Mouse (Mus musculus) neural tube, embryonic 14.5 days (tissue): Measurements from ENCODE around the gene Stx17. TPM values are rescaled to one million over a fixed set of nuclear protein-coding genes. Genes with fewer than 3 reads are reported as not detected.

Experiments
- ATAC-seq: fragments of 200-750 bp; cut with Nextera tagmentation; 2 replicates; pipeline ENCODE4 v1.8.0; 2017; ENCODE audit warnings: low read depth, mild to moderate bottlenecking, moderate TSS enrichment, moderate library complexity
- H3K27ac ChIP-seq: fragments of 300-500 bp; sonication (generic); 2 replicates; pipeline ENCODE4 v1.5.1; 2014; ENCODE audit warnings: low read depth, mild to moderate bottlenecking, control low read depth, low read length, moderate library complexity, mixed read lengths
- H3K27me3 ChIP-seq: fragments of 300-500 bp; sonication (generic); 2 replicates; pipeline ENCODE4 v1.6.1; 2014; ENCODE audit warnings: low read length; ENCODE audit not compliant: control insufficient read depth, insufficient read depth
- H3K36me3 ChIP-seq: fragments of 300-500 bp; sonication (generic); 2 replicates; pipeline ENCODE4 v1.6.1; 2014; ENCODE audit warnings: low read length, mixed read lengths; ENCODE audit not compliant: control insufficient read depth, insufficient read depth
- H3K4me1 ChIP-seq: fragments of 300-500 bp; sonication (generic); 2 replicates; pipeline ENCODE4 v1.6.1; 2014; ENCODE audit warnings: low read length; ENCODE audit not compliant: control insufficient read depth, insufficient read depth
- H3K4me2 ChIP-seq: fragments of 300-500 bp; sonication (generic); 2 replicates; pipeline ENCODE4 v1.6.1; 2014; ENCODE audit warnings: mild to moderate bottlenecking, low read depth, low read length, control low read depth
- H3K4me3 ChIP-seq: fragments of 300-500 bp; sonication (generic); 2 replicates; pipeline ENCODE4 v1.5.1; 2014; ENCODE audit warnings: low read depth, low read length, control low read depth, mixed read lengths
- H3K9ac ChIP-seq: fragments of 300-500 bp; sonication (generic); replicated peaks from 2 replicates; pipeline ENCODE4 v1.6.1; 2014; ENCODE audit warnings: low read depth, mild to moderate bottlenecking, control low read depth, low read length, mixed read lengths
- H3K9me3 ChIP-seq: fragments of 300-500 bp; sonication (generic); 2 replicates; pipeline ENCODE4 v1.6.1; 2016; ENCODE audit warnings: low read length; ENCODE audit not compliant: control insufficient read depth
- WGBS: fragments of 180-500 bp; shearing (Covaris S2); extraction: QIAGEN DNeasy Blood & Tissue Kit; methylation state at CpG from one replicate; pipeline ENCODE4 v1.1.7; 2014; 5-methylcytosine and 5-hydroxymethylcytosine counted together
- polyA plus RNA-seq: library from polyadenylated mRNA; unstranded; fragments of >200 nt; fragmentation: Nextera tagmentation; extraction: Ambion mirVana; gene quantifications from 2 replicates; pipeline ENCODE4 v1.2.1, GENCODE M21; 2014

Gene Stx17
- polyA plus RNA-seq, 1 experiment from 2014 or later: 31.2 TPM

DNA sequence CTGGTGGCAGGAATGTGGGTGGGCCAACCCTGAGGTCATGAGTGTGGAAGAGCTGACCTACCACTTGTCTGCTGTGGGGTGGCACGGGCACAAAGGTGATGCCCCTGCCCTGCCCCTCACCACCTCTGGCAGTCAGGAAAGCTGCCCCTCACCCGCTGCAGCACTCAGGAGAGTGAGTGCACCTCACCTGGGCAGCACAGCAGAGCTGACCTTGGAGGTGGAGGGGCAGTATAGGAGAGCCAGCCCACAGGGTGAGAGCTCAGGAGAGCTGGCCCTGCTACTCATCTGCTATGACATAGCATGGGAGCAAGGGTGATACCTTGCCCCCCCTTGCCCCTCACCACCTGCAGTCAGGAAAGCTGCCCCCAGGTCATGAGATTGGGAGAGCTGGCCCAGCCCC, 22.7 kb upstream of the Stx17 start:
- no peaks in the 10 kb centered on the region for H3K9me3 ChIP-seq
- H3K27ac ChIP-seq: no peak overlapping the region
- no peak for ATAC-seq
- no peak overlapping the region for H3K4me2 ChIP-seq
- no peaks in the 10 kb centered on the region for H3K4me1 ChIP-seq
- no peaks in the 10 kb centered on the region for H3K27me3 ChIP-seq
- H3K4me3 ChIP-seq: no peak overlapping the region
- 82% methylated on average over 2 of the region's 2 CpGs for WGBS
- H3K9ac ChIP-seq: no peak overlapping the region
- no peaks in the 10 kb centered on the region for H3K36me3 ChIP-seq

DNA sequence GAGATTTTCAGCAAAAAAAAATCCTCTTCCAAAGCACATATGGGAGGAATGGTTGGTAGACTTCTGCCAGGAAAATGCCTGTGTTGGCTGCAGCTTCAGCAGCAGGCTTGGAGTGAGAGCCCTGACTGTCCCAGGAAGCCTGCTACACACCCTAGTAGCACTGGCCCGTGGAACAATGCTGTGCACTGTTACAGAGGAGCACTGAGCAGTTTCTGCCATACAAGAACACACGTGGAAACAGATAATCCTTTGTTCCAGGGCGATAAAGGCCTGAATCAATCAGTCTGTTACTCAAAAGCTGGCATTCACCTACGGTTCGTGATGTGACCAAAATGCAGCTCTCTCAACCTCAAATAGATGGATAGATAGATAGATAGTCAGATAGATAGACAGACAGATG, 19.3 kb upstream of the Stx17 start:
- H3K27ac ChIP-seq: no peak overlapping the region
- H3K4me3 ChIP-seq: no peak overlapping the region
- H3K9ac ChIP-seq: no peak overlapping the region
- H3K36me3 ChIP-seq: no peaks in the 10 kb centered on the region
- ATAC-seq: no peak
- WGBS: 63% methylated on average over 5 of the region's 5 CpGs
- no peaks in the 10 kb centered on the region for H3K4me1 ChIP-seq
- no peaks in the 10 kb centered on the region for H3K9me3 ChIP-seq
- no peaks in the 10 kb centered on the region for H3K27me3 ChIP-seq
- H3K4me2 ChIP-seq: no peak overlapping the region

DNA sequence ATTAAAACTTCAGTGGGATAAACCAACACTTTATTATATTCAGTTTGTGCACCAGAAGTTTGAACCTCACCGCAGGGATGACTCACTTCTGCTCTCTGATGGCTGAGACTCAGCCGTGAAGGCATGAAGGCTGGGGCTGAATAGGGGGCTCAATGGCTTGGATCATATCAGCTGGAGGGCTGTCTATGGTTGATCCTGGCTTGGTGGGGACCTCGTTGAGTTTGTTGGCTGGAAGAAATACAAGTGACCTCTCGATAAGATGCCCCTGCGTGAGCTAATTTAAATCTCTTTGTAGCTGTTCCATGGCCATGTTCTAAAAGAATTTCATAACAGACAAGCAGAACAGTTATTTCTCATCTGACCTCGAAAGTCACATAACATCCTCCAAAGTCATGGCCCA, 17.6 kb upstream of the Stx17 start:
- Histone ChIP-seq H3K9ac (no peak overlapping the region), H3K4me3 (no peak overlapping the region), H3K27me3 (no peaks in the 10 kb centered on the region), H3K9me3 (no peaks in the 10 kb centered on the region), H3K36me3 (no peaks in the 10 kb centered on the region), H3K4me2 (no peak overlapping the region), H3K27ac (no peak overlapping the region), H3K4me1 (no peaks in the 10 kb centered on the region)
- WGBS: 89% methylated on average over 6 of the region's 6 CpGs
- no peak for ATAC-seq

DNA sequence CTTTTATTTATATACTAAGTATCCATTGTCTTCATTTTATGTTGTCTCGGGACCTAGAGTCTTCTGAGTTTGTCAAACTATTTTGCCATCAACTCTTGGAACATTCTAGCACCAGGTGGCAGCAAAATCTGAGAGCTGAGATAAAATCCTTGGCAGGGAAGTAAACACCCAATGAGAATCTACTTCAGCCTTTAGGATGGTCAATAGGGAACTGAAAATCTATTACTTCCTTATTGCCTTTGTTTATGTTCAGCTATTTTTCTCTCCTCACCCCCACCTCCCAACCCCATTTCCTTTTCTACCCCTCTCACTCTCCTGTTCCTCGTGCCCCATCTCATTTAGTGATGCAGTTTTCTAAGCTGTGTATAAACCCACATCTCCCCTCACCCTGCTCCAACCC, 16.1 kb upstream of the Stx17 start:
- Histone ChIP-seq H3K4me2 (no peak overlapping the region), H3K4me1 (no peaks in the 10 kb centered on the region), H3K4me3 (no peak overlapping the region), H3K36me3 (no peaks in the 10 kb centered on the region), H3K27me3 (no peaks in the 10 kb centered on the region), H3K9me3 (no peaks in the 10 kb centered on the region), H3K9ac (no peak overlapping the region), H3K27ac (no peak overlapping the region)
- ATAC-seq: no peak
- 72% methylated on average over 2 of the region's 2 CpGs for WGBS

DNA sequence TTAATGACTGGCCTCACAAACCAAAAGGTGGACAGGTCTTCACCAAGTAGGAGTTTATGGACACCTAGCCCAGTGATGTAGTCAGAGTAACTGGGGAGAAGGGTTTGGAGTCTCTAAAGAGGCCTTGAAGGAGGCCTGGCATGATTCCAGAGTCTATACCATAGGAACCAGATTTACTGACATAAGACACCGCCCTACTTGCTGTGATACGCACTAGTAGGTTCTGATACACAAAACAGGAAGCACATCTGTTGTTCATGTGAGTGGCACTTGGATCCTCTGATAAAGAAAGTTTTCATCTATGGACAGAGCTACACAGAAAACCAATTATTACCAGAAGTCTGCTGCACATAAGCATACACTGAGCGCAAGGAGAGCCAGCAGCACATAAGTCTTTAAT, 14.4 kb upstream of the Stx17 start:
- Histone ChIP-seq H3K36me3 (no peaks in the 10 kb centered on the region), H3K9ac (no peak overlapping the region), H3K4me2 (no peak overlapping the region), H3K27me3 (no peaks in the 10 kb centered on the region), H3K4me1 (no peaks in the 10 kb centered on the region), H3K9me3 (no peaks in the 10 kb centered on the region), H3K4me3 (no peak overlapping the region), H3K27ac (no peak overlapping the region)
- WGBS: 89% methylated on average over 3 of the region's 3 CpGs
- no peak for ATAC-seq

DNA sequence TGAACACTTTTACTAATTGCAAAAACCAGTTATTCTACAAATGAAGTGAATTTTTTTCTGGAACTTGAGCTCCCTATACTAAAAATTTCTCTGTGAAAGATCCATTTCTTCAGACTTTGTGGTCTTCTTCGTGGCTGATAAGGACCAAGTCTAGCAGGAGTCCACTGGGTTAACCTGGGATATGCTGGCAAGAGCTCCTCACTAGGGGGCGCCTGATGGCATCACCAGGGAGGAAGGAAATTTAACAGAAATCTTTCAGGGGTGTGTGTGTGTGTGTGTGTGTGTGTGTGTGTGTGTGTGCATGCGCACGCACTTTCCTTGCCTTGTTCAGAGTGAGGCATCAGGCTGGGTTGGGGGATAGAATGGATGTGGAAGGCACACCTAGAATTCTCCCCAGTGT, 8.5 kb upstream of the Stx17 start:
- Histone ChIP-seq H3K9me3 (no peaks in the 10 kb centered on the region), H3K4me1 (no peaks in the 10 kb centered on the region), H3K36me3 (no peaks in the 10 kb centered on the region), H3K27ac (no peak overlapping the region), H3K27me3 (no peaks in the 10 kb centered on the region), H3K9ac (no peak overlapping the region), H3K4me3 (no peak overlapping the region), H3K4me2 (no peak overlapping the region)
- 64% methylated on average over 4 of the region's 4 CpGs for WGBS
- no peak for ATAC-seq

DNA sequence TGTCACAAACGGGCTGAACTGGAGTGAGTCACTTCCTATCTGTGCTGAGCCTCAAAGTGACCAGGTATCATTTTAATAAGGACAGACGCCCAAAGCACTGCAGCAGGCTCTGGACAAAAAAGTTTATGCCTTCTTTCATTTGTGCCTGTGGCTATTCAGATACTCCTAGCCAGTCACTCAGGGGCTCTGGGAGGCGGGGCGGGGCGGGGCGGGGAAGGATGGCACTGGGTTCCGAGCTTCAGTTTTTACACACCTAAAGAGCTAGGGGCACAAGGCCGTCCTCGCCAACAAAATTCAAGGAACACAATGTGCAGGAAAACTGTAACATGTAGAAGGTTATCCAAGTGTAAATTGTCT, 321 bp upstream of the Stx17 start:
- Histone ChIP-seq H3K27me3 (no peaks in the 10 kb centered on the region), H3K36me3 (no peaks in the 10 kb centered on the region), H3K9me3 (no peaks in the 10 kb centered on the region), H3K4me3 (peak overlapping the region; percentile 89), H3K27ac (no peak overlapping the region), H3K4me1 (no peaks in the 10 kb centered on the region), H3K9ac (peak overlapping the region; percentile 88; the same call in 1 of the 2 replicates), H3K4me2 (peak overlapping the region; percentile 67)
- ATAC-seq: peak; percentile 91
- 4% methylated on average over 9 of the region's 9 CpGs for WGBS

DNA sequence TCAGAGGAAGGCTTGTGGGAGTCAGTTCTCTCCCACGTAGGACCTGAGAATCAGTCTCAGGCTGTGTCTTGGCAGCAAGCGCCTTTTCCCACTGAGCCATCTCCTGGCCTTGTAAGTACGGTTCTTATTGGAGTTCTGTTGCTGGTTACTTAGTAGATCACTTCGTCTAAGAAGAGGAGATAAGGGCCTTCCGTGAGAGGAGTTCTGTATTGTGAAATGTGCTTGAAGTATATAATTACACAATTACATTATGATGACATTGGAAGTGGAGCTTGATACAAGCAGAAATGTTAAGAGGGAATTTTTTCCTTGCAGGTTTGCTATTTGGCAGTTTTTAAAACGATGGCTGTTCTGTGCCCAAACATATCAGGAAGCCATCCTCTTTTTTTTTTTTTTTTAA, 5.6 kb downstream of the Stx17 start:
- Histone ChIP-seq H3K4me3 (no peak overlapping the region), H3K9me3 (no peaks in the 10 kb centered on the region), H3K36me3 (no peaks in the 10 kb centered on the region), H3K27me3 (no peaks in the 10 kb centered on the region), H3K9ac (no peak overlapping the region), H3K4me2 (no peak overlapping the region), H3K27ac (no peak overlapping the region), H3K4me1 (no peaks in the 10 kb centered on the region)
- 94% methylated on average over 6 of the region's 6 CpGs for WGBS
- no peak for ATAC-seq

DNA sequence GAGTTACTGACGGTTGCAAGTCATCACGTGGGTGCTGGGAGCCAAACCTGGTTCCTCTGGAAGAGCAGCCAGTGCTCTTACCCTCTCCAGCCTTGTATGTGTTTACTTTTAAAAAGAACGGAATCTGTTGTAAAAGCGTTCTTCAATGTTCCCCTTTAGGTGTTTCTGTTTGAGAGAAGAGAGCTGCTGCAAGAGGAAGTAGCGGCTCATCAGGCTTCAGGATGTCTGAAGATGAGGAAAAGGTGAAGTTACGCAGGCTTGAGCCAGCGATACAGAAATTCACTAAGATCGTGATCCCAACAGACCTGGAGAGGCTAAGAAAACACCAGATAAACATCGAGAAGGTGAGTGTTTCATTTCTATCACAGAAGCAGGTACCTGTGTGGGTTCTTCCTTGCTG, 6.9 kb downstream of the Stx17 start:
- Histone ChIP-seq H3K9me3 (no peaks in the 10 kb centered on the region), H3K36me3 (no peaks in the 10 kb centered on the region), H3K4me3 (no peak overlapping the region), H3K27me3 (no peaks in the 10 kb centered on the region), H3K9ac (no peak overlapping the region), H3K4me1 (no peaks in the 10 kb centered on the region), H3K27ac (no peak overlapping the region), H3K4me2 (no peak overlapping the region)
- no peak for ATAC-seq
- WGBS: 96% methylated on average over 9 of the region's 9 CpGs

DNA sequence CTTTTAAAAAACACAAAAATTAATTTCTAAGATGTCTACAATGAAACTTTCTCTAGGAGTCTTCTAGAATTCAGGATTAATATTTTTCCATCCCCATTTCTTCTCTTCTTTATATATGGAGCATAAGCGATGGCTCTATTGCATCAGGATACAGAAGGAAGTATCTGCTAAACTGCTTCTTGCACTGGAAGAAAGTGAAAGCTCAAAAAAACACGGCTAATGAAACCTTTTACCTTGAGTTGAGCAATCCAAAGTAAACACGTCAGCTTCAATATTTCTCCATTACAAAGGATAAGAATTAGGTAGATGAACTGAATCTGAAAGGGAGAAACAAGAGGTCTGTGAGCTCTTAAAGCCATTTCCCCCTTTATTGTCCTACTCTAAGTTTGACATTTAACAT, 8.0 kb downstream of the Stx17 start:
- Histone ChIP-seq H3K27me3 (no peaks in the 10 kb centered on the region), H3K9ac (no peak overlapping the region), H3K4me1 (no peaks in the 10 kb centered on the region), H3K4me2 (no peak overlapping the region), H3K9me3 (no peaks in the 10 kb centered on the region), H3K36me3 (no peaks in the 10 kb centered on the region), H3K27ac (no peak overlapping the region), H3K4me3 (no peak overlapping the region)
- no peak for ATAC-seq
- 98% methylated on average over 3 of the region's 3 CpGs for WGBS
